Mouse (Mus musculus) midbrain, embryonic 16.5 days (tissue): ENCODE results near the gene Farp1. TPM values are rescaled to one million over a fixed set of nuclear protein-coding genes. Genes with fewer than 3 reads are reported as not detected.
"Not testable (repeated sequence)": the region's sequence is repeated elsewhere in the genome, so short reads cannot be mapped to it uniquely, and the experiment has no call there.

Experiments
- ATAC-seq: fragments of 200-750 bp; cut with Nextera tagmentation; 2 replicates; pipeline ENCODE4 v1.8.0; 2017; ENCODE audit warnings: moderate TSS enrichment
- H3K27ac ChIP-seq: fragments of 300-500 bp; sonication (generic); 2 replicates; pipeline ENCODE4 v1.5.1; 2014; ENCODE audit warnings: mild to moderate bottlenecking, low read length, mixed read lengths
- H3K27me3 ChIP-seq: fragments of 300-500 bp; sonication (generic); 2 replicates; pipeline ENCODE4 v1.6.1; 2014; ENCODE audit warnings: low read depth, low read length, mixed read lengths; ENCODE audit not compliant: control insufficient read depth, insufficient read depth
- H3K36me3 ChIP-seq: fragments of 300-500 bp; sonication (generic); 2 replicates; pipeline ENCODE4 v1.6.1; 2014; ENCODE audit warnings: mild to moderate bottlenecking, low read length, moderate library complexity, mixed read lengths; ENCODE audit not compliant: control insufficient read depth, insufficient read depth
- H3K4me1 ChIP-seq: fragments of 300-500 bp; sonication (generic); 2 replicates; pipeline ENCODE4 v1.6.1; 2014; ENCODE audit warnings: mild to moderate bottlenecking, low read length, mixed read lengths; ENCODE audit not compliant: control insufficient read depth, insufficient read depth
- H3K4me2 ChIP-seq: fragments of 300-500 bp; sonication (generic); 2 replicates; pipeline ENCODE4 v1.6.1; 2014; ENCODE audit warnings: mild to moderate bottlenecking, low read length, mixed read lengths
- H3K4me3 ChIP-seq: fragments of 300-500 bp; sonication (generic); 2 replicates; pipeline ENCODE4 v1.5.1; 2014; ENCODE audit warnings: low read depth, mild to moderate bottlenecking, low read length, moderate library complexity, mixed read lengths
- H3K9ac ChIP-seq: fragments of 300-500 bp; sonication (generic); 2 replicates; pipeline ENCODE4 v1.6.1; 2014; ENCODE audit warnings: low read depth, low read length, mixed read lengths
- H3K9me3 ChIP-seq: fragments of 300-500 bp; sonication (generic); replicated peaks from 2 replicates; pipeline ENCODE4 v1.6.1; 2014; ENCODE audit warnings: mild to moderate bottlenecking, low read length, mixed read lengths; ENCODE audit not compliant: control insufficient read depth, poor library complexity, severe bottlenecking
- WGBS: fragments of 180-500 bp; shearing (Covaris S2); extraction: QIAGEN DNeasy Blood & Tissue Kit; methylation state at CpG from one replicate; pipeline ENCODE4 v1.1.7; 2014; 5-methylcytosine and 5-hydroxymethylcytosine counted together
- polyA plus RNA-seq: library from polyadenylated mRNA; unstranded; fragments of >200 nt; fragmentation: Nextera tagmentation; extraction: Ambion mirVana; gene quantifications from 2 replicates; pipeline ENCODE4 v1.2.1, GENCODE M21; 2015

Gene Farp1
- polyA plus RNA-seq, 1 experiment from 2014 or later = 39.8 TPM

DNA sequence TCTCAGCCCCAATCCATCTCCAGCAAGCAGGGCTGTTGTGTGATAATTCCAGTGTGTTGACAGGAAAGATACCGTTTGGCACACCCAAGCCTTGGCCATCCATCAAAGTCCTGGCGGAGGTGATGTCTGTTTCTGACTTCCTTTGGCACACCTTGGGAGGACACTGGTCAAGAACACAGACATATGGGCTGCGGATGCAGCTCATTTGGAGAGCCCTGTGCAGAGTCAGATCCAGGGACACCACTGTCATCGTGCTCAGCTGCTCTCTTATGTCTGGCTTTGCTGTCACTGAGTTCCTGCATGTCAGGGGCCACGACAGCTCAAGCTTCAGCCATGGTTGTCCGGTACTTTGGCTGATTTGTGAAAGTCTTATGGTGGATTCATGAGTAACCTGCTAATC lies 12.8 kb downstream of the Farp1 start:
- WGBS = 91% methylated on average over 6 of the region's 6 CpGs
- no peaks in the 10 kb centered on the region for H3K27me3 ChIP-seq
- H3K4me1 ChIP-seq = peaks cover 8% of the 10 kb centered on the region
- H3K9me3 ChIP-seq = no peaks in the 10 kb centered on the region
- ATAC-seq = no peak
- no peak overlapping the region for H3K27ac ChIP-seq
- H3K9ac ChIP-seq = no peak overlapping the region
- no peaks in the 10 kb centered on the region for H3K36me3 ChIP-seq
- no peak overlapping the region for H3K4me2 ChIP-seq
- no peak overlapping the region for H3K4me3 ChIP-seq

DNA sequence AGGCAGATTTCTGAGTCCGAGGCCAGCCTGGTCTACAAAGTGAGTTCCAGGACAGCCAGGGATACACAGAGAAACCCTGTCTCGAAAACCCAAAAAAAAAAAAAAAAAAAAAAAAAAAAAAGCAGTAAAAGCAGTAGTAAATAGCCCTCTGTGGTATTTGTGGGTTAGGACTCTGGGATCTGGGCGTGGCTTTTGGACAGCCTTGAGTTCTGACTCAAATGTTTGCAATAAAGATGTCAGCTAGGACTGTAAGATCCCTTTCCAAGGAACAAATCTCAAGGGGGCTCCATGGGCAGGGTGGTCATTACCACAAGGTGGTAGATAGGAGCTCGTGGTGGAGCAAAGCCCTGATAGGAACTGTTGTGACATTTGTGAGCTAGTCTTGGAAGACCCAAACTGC lies 16.0 kb downstream of the Farp1 start:
- H3K4me3 ChIP-seq, H3K27ac ChIP-seq, H3K9me3 ChIP-seq, H3K9ac ChIP-seq, H3K27me3 ChIP-seq, H3K4me2 ChIP-seq, ATAC-seq, H3K36me3 ChIP-seq: not testable (repeated sequence)
- H3K4me1 ChIP-seq = peaks cover 20% of the 10 kb centered on the region
- WGBS = 92% methylated on average over 3 of the region's 4 CpGs

DNA sequence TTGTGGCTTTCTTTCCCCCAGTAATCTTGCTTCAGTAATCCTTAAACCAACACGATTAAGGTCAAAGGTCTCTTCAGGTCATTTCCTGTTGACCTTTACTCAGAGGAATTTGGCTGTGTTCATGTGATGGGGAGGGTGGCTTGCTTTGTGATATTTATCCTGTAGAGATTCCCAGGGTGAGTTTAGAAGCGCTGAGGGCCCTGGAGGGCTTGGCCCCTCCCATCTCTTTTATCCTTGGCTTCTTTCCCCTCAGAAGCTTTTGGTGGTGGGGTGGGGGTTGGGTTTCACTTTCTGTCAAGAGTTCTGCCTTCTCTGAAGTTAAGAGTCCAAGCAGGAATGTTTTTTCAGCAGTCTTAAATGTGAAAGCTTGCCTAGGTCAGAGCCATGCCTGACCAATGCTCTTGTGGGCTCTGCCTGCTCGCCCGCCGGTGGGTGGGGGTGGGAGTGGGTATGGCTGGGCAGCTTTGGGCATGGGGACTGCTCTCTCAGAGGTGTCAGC lies 18.1 kb downstream of the Farp1 start:
- peak; percentile 13; the same call in 1 of the 2 replicates for ATAC-seq
- 8% methylated on average over 5 of the region's 5 CpGs for WGBS
- no peaks in the 10 kb centered on the region for H3K9me3 ChIP-seq
- H3K9ac ChIP-seq = no peak overlapping the region
- H3K4me2 ChIP-seq = no peak overlapping the region
- H3K36me3 ChIP-seq = no peaks in the 10 kb centered on the region
- H3K27ac ChIP-seq = peak overlapping the region; percentile 58; the same call in 1 of the 2 replicates
- peaks cover 19% of the 10 kb centered on the region for H3K4me1 ChIP-seq
- no peaks in the 10 kb centered on the region for H3K27me3 ChIP-seq
- no peak overlapping the region for H3K4me3 ChIP-seq

DNA sequence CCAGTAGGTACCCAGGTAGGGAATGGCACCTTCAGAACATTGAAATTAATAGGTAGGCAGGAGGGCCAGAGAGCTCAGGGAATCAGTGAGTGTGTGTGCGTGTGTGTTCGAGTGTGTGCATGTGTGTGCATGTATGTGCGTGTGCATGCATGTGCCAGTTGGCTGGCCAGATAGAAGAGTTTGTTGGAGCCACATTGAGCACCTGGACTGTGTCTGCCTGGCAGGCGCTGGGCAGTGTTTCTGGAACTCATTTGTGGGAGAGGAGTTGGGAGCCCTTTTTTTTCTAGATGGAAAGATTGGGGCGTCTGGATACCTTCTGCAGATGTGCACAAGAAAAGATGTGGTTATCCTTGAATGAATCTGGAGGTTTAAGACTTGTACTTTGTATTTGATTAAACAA lies 19.1 kb downstream of the Farp1 start:
- H3K4me3 ChIP-seq = no peak overlapping the region
- peaks cover 21% of the 10 kb centered on the region for H3K4me1 ChIP-seq
- no peak for ATAC-seq
- H3K27me3 ChIP-seq = no peaks in the 10 kb centered on the region
- H3K9ac ChIP-seq = no peak overlapping the region
- no peaks in the 10 kb centered on the region for H3K36me3 ChIP-seq
- no peaks in the 10 kb centered on the region for H3K9me3 ChIP-seq
- H3K27ac ChIP-seq = no peak overlapping the region; the same call in 1 of the 2 replicates
- 59% methylated on average over 5 of the region's 5 CpGs for WGBS
- no peak overlapping the region for H3K4me2 ChIP-seq

DNA sequence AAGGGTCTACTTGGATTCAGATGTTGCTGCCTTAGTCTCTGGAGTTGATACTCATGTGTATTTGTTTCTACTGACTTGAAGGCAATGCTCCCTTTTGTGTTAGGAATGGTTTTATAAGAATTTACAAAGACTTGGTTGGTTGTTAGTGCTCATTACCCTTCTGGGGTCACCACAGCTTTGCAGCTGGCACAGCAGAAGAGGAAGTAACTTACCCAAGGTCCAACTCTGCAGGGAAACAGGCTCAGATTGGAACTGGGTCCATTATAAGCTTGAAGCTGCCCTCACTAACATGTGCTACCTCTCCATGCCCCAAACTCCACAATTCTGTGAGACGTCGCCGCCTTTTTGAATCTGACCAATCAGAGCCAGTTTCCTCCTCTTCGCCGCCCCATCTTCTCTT lies 22.8 kb downstream of the Farp1 start:
- Histone ChIP-seq H3K4me2 (no peak overlapping the region), H3K9me3 (no peaks in the 10 kb centered on the region), H3K4me3 (no peak overlapping the region), H3K9ac (no peak overlapping the region), H3K27me3 (no peaks in the 10 kb centered on the region), H3K36me3 (no peaks in the 10 kb centered on the region), H3K4me1 (peaks cover 39% of the 10 kb centered on the region), H3K27ac (no peak overlapping the region)
- no peak for ATAC-seq
- 98% methylated on average over 5 of the region's 5 CpGs for WGBS

DNA sequence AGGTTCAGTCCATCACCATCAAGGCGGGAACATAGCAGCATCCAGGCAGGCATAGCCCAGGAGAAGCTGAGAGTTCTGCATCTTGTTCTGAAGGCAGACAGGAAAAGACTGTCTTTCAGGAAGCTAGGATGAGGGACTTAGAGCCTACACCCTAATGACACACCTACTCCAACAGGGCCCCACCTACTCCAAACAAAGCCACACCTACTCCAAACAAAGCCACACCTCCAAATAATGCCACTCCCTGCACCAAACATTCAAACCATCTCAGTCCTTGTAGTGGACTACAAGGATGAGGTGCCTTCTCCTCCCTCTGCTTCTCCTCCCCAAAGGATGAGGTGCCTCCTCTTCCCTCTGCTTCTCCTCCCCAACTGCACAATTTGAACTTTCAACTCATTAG lies 23.5 kb downstream of the Farp1 start:
- no peak for ATAC-seq
- Histone ChIP-seq H3K4me1 (peaks cover 39% of the 10 kb centered on the region), H3K4me3 (no peak overlapping the region), H3K9ac (no peak overlapping the region), H3K36me3 (no peaks in the 10 kb centered on the region), H3K27me3 (no peaks in the 10 kb centered on the region), H3K4me2 (no peak overlapping the region), H3K9me3 (no peaks in the 10 kb centered on the region), H3K27ac (no peak overlapping the region)
- 100% methylated on average over 1 of the region's 1 CpGs for WGBS

DNA sequence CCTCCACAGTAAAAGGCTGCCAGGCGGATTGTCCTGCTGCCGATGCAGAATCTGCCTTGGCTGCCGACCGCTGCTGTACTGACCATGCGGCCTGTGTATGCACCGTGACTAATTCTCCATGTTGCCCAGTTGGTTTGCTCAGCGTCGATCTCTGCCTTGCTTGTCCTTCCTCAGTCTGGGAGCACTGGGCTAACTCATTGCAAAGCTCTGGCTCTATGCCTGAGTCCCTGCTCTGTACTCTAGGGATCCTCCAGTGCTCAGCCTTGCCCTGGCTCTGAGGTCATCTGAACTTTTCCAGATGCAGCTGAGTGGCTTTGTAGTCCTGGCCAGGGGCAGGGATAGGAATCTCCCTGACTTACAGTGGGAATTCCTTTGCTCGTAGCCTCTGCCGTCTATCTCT lies 24.3 kb downstream of the Farp1 start:
- no peak overlapping the region for H3K4me3 ChIP-seq
- no peak overlapping the region for H3K27ac ChIP-seq
- no peaks in the 10 kb centered on the region for H3K27me3 ChIP-seq
- ATAC-seq = no peak
- H3K9me3 ChIP-seq = no peaks in the 10 kb centered on the region
- no peak overlapping the region for H3K4me2 ChIP-seq
- H3K36me3 ChIP-seq = no peaks in the 10 kb centered on the region
- 22% methylated on average over 10 of the region's 10 CpGs for whole genome bisulfite sequencing
- H3K4me1 ChIP-seq = peaks cover 39% of the 10 kb centered on the region
- no peak overlapping the region for H3K9ac ChIP-seq

DNA sequence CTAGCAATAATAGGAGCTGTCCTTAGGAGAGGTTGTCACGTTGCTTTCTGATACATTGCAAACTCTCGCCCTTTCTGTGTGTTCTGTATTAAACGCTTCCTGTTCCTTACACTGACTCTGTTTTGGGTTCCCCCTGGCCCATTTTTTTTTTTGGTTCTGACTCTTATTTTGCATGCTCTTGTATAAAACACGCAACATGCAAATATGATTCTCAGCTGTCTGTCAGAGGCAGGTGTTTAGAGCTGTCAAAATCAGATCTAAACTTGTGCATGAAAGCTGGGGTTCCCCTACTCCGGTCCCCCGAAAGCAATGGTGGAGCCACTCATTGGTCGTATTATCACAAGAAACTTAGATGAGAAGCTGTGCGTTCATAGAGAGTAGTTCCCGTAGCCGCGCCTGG lies 25.5 kb downstream of the Farp1 start:
- WGBS = 52% methylated on average over 11 of the region's 11 CpGs
- H3K27ac ChIP-seq = no peak overlapping the region
- no peaks in the 10 kb centered on the region for H3K27me3 ChIP-seq
- H3K4me1 ChIP-seq = peaks cover 39% of the 10 kb centered on the region
- H3K9ac ChIP-seq = no peak overlapping the region
- no peak for ATAC-seq
- H3K36me3 ChIP-seq = no peaks in the 10 kb centered on the region
- H3K9me3 ChIP-seq = no peaks in the 10 kb centered on the region
- no peak overlapping the region for H3K4me3 ChIP-seq
- no peak overlapping the region for H3K4me2 ChIP-seq

DNA sequence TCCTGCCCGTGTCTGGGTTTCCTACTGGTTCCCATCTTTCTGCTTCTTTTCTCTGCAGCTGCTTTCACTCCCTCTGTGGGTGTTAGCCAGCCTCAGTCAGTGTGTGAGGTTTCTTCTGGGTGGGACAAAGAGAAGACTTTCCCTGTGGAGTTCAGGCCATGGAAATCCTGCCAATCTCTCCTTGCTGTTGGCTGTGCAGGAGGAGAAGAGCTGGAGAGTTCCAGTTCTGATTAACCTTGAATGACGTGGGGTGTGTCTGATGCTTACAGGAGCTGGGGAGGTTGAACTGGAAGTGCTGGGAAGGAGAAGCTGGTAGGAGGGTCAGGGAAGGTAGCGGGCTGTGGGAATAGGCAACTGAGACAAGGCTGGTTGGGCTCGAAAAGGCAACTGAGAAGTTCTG lies 26.7 kb downstream of the Farp1 start:
- no peak overlapping the region for H3K4me3 ChIP-seq
- 67% methylated on average over 4 of the region's 4 CpGs for WGBS
- no peak for ATAC-seq
- peak overlapping the region; percentile 76 for H3K27ac ChIP-seq
- no peak overlapping the region for H3K9ac ChIP-seq
- no peaks in the 10 kb centered on the region for H3K36me3 ChIP-seq
- H3K27me3 ChIP-seq = no peaks in the 10 kb centered on the region
- H3K9me3 ChIP-seq = no peaks in the 10 kb centered on the region
- H3K4me1 ChIP-seq = peaks cover 39% of the 10 kb centered on the region
- no peak overlapping the region for H3K4me2 ChIP-seq
